In the genomic region with DNA sequence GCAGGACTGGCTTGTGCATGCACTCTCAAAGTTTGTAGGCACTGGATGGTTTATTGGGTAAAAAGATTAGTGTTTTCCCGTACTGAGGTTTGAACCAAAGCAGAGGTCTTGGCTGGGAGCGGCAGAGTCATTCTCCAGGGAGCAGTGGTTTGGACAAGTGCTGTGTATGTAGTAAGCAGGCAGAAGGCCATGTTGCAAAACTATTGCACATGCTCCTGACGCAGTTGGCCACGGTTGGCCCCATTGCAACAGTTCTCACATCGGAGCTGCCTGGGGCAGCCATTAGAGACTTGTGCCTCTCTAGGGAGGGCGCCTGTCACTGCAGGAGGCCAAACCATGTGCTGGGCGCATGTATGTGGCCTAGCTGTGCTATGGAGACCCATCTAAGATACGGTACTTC, we compare ENCODE assay signal across 11 mouse cellular contexts.
A peak's percentile ranks its signal among the peaks of the same experiment; 100 is the strongest.
DNase-seq lines count a peak whose midpoint lies in the region; ATAC-seq lines count a peak whose summit lies in the region.
"Had no signal": no experiment of that assay in that cellular context is flagged by ENCODE, and none has a peak within 500 bp of the region (broad histone marks: within the 10 kb centered on the region; RNA-seq: fewer than 3 reads in every experiment).

No protein-coding gene starts in this region.

- no peak overlapping the region for H3K9ac ChIP-seq in liver, embryonic 12.5 days
- H3K9ac ChIP-seq: embryonic facial prominence, embryonic 12.5 days; liver, embryonic 13.5 days had no signal

- H3K4me3 ChIP-seq in liver, embryonic 12.5 days, result no peak overlapping the region
- H3K4me3 ChIP-seq: embryonic facial prominence, embryonic 12.5 days; liver, embryonic 13.5 days had no signal

- H3K27ac ChIP-seq in liver, embryonic 12.5 days, result no peak overlapping the region
- H3K27ac ChIP-seq: liver, embryonic 13.5 days had no signal

- H3K36me3 ChIP-seq in liver, embryonic 12.5 days, result no peaks in the 10 kb centered on the region
- H3K36me3 ChIP-seq: embryonic facial prominence, embryonic 12.5 days; liver, embryonic 13.5 days had no signal

- DNase-seq in liver, result no peak
- peak; percentile 96 for DNase-seq in fibroblast of lung, adult 2 months (ENCODE audit: low read depth)
- DNase-seq in kidney, adult 8-10 months, result peak; percentile 28 to 36
- DNase-seq in layer of hippocampus, postnatal 36 days, result no peak
- no peak for DNase-seq in layer of hippocampus, postnatal 25 days (ENCODE audit: extremely low spot score in 1 of 2, low spot score in 1 of 2)
- no peak for DNase-seq in embryo, embryonic 11 days
- DNase-seq: liver, embryonic 13.5 days had no signal

- H3K4me1 ChIP-seq in liver, embryonic 12.5 days, result peaks cover 15% of the 10 kb centered on the region

- peak; percentile 37; the same call in 1 of the 2 replicates for ATAC-seq in liver, embryonic 12.5 days
- ATAC-seq in megakaryocyte, adult 5-6 weeks (ENCODE audit: poor library complexity, severe bottlenecking), result peak; percentile 87
- ATAC-seq: Patski had no signal

- WGBS in liver, embryonic 12.5 days (ENCODE audit: insufficient replicate concordance), result 71% methylated on average over 8 of the region's 8 CpGs

- H3K4me2 ChIP-seq in liver, embryonic 12.5 days, result no peak overlapping the region
- H3K4me2 ChIP-seq: embryonic facial prominence, embryonic 12.5 days; liver, embryonic 13.5 days had no signal

- H3K27me3 ChIP-seq in liver, embryonic 12.5 days (replicated peaks), result peaks cover 24% of the 10 kb centered on the region; the same call in 1 of the 2 replicates
- H3K27me3 ChIP-seq: embryonic facial prominence, embryonic 12.5 days; Patski had no signal

- no peaks in the 10 kb centered on the region for H3K9me3 ChIP-seq in liver, embryonic 12.5 days (replicated peaks)
- H3K9me3 ChIP-seq: embryonic facial prominence, embryonic 12.5 days; liver, embryonic 13.5 days had no signal

Comparison
In these comparisons a context has a peak if more than half of its experiments do, and no peak if none do; other contexts are left out.
1. DNase-seq: peak in fibroblast of lung, adult 2 months (single experiment) and kidney, adult 8-10 months (2 of 2); none in liver (single experiment), layer of hippocampus, postnatal 36 days (0 of 2), layer of hippocampus, postnatal 25 days (0 of 2) and embryo, embryonic 11 days (single experiment).